Mouse (Mus musculus) left cerebral cortex, postnatal 4 days (tissue): ENCODE data around the gene Gm10230. TPM values are rescaled to one million over a fixed set of nuclear protein-coding genes. Genes with fewer than 3 reads are reported as not detected.
"Not testable (repeated sequence)": the region's sequence is repeated elsewhere in the genome, so short reads cannot be mapped to it uniquely, and the experiment has no call there.

Experiments used
- DNase-seq: peaks from one replicate; pipeline ENCODE4 v3.0.0-alpha.2; 2022
- intact Hi-C: fragments of 180-260 bp; cut with DNase I; formaldehyde crosslinking; loops from one replicate; pipeline ENCODE4 v1.15.1; 2025
- microRNA-seq: library from miRNA; unstranded; fragments of <30 nt; microRNA quantifications from one replicate; pipeline ENCODE4 v1.2.0, GENCODE M21; 2022
- total RNA-seq, 2 experiments: library from RNA; stranded (reverse); gene quantifications; 2 replicates each; pipeline ENCODE4 v1.2.3; 2021

The Gm10230 gene
- not detected for total RNA-seq

GRCm38 (mm10) chrX:27494782-27495181 lies at the start of gene Gm10230:
TSS of gene Gm10230 (minus strand) at chrX:27494882.
- DNase-seq, intact Hi-C loops: not testable (repeated sequence)

Small RNA genes lying within 50 kb of the gene (microRNA-seq; reads per million reads assigned to microRNA genes)
- gene Gm44452 = not detected
